Mouse (Mus musculus) gastrocnemius, adult 2 months (tissue): ENCODE measurements around the gene Tmco5. TPM values are rescaled to one million over a fixed set of nuclear protein-coding genes. Genes with fewer than 3 reads are reported as not detected.
A peak's percentile ranks its signal among the peaks of the same experiment; 100 is the strongest.

Experiments used
- DNase-seq: peaks from one replicate; pipeline ENCODE4 v3.0.0; 2022
- H3K27ac ChIP-seq: fragments of 200-600 bp; 2 replicates; pipeline ENCODE4 v1.8.1; 2022; ENCODE audit warnings: mild to moderate bottlenecking
- H3K4me3 ChIP-seq: fragments of 200-600 bp; 2 replicates; pipeline ENCODE4 v1.8.1; 2022; ENCODE audit warnings: mild to moderate bottlenecking, moderate library complexity
- CTCF ChIP-seq: fragments of 200-600 bp; IDR thresholded peaks from 2 replicates; pipeline ENCODE4 v1.8.1; 2022; ENCODE audit warnings: antibody characterized with exemption, mild to moderate bottlenecking, moderate library complexity
- intact Hi-C: fragments of 180-260 bp; cut with DNase I; formaldehyde crosslinking; loops from one replicate; pipeline ENCODE4 v1.15.1; 2025
- long read RNA-seq, 2 experiments: library from polyadenylated mRNA; stranded (forward); transcript quantifications; one replicate each; pipeline ENCODE4 v2.0.0; 2021
- total RNA-seq, 2 experiments: library from RNA; stranded (reverse); gene quantifications; 2 replicates each; pipeline ENCODE4 v1.2.3; 2021

Tmco5 gene
- total RNA-seq, result not detected
- long read RNA-seq, experiment 1, result 0 reads
- long read RNA-seq, experiment 2, result 0 reads

DNA sequence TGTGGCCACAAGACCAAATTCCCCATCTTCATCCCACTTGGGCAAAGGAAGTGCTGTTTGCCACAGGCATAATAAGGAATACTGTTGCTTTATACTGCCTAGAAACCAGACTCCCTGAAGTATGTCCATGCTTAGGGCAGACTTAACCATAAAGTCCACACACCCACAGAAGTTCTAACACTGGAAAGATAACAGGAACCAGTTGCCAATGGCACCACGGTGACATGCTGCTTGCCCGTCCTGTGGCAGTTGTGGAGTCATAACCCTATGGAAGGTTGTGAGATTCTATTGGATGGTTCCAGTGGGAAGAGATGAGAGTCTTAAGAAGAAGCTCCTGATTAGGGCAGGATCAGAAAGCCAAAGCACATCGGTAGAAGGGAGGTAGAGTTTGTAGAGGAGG is at the start of gene Tmco5:
TSS of gene Tmco5 (plus strand) at position 301 of the 400 bp plus-strand sequence.
- Histone ChIP-seq H3K4me3 (no peak within 1 kb of the TSS), H3K27ac (no peak within 1 kb of the TSS)
- DNase-seq, result no peak
- intact Hi-C loops, result no loop called here
- no peak for TF ChIP-seq CTCF

GRCm38 (mm10) chr2:116831863-116832262 is 46.6 kb upstream of the Tmco5 start:
- no peak overlapping the region for H3K4me3 ChIP-seq
- H3K27ac ChIP-seq, result no peak overlapping the region
- no peak for DNase-seq
- intact Hi-C loops, result no loop called here
- TF ChIP-seq CTCF, result no peak

DNA sequence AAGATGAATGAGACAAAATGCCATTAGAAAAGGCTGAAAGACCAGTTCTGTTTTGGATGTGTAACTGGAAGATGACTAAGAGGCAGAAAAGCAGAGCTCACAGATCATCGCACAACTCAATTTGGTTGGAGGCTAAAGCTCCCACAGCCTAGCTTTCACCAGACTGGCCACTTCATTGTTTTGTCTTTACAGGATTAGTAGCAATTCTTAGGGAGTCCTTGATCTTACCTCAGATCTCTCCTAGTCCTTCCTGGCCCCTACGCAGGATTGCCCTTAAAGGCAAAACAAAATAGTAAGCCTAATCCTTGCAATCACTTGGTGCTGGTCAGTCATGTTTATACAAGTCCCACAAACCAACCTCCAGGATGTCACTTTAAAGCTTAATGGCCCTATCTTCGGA is 40.7 kb upstream of the Tmco5 start:
- intact Hi-C loops, result no loop called here
- Histone ChIP-seq H3K27ac (no peak overlapping the region), H3K4me3 (no peak overlapping the region)
- TF ChIP-seq CTCF, result no peak
- no peak for DNase-seq

- peak; percentile 22 for DNase-seq
- Histone ChIP-seq H3K4me3 (no peak overlapping the region), H3K27ac (no peak overlapping the region)
- intact Hi-C loops, result no loop called here
- TF ChIP-seq CTCF, result peak; percentile 69
Measured at GRCm38 (mm10) chr2:116838538-116839197, 39.8 kb upstream of the Tmco5 start.

DNA sequence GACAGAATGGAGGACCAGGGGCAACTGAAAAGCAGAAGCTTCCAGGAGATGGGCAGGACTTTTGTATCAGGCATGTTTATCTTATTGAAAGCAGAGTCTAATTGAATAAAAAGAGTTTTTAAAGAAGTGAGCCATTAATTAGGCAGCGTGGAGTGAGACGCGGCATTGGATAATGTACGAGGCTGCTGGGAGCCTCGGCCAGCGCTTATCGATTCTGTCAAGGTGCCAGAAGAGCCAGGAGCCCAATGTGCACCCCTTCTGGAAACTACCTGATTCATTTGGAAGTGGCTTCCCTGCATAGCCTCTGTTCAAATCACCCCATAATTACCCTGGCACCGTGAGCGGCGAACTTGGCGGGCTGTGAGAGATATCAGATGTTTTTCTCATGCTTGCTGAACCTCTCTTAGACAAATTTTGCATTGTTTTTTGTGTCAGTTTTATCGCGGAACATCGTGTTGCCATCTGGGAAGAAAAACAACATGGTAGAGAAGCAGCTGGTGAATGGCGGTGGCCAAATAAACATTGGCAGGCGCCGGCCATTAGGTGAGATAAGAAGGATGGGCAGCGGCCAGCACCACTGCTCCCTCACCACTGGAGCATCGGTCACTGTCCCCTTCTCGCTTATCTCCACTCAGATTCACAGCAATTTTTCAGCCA is 28.4 kb upstream of the Tmco5 start:
- H3K27ac ChIP-seq, result no peak overlapping the region
- H3K4me3 ChIP-seq, result no peak overlapping the region
- intact Hi-C loops, result no loop called here
- DNase-seq, result no peak
- no peak for TF ChIP-seq CTCF

- Histone ChIP-seq H3K4me3 (no peak overlapping the region), H3K27ac (no peak overlapping the region)
- no peak for DNase-seq
- intact Hi-C loops, result no loop called here
- TF ChIP-seq CTCF, result no peak
Measured at GRCm38 (mm10) chr2:116851356-116851755, 27.1 kb upstream of the Tmco5 start.

GRCm38 (mm10) chr2:116852249-116852648 is 26.2 kb upstream of the Tmco5 start:
- Histone ChIP-seq H3K4me3 (no peak overlapping the region), H3K27ac (no peak overlapping the region)
- no peak for TF ChIP-seq CTCF
- intact Hi-C loops, result no loop called here
- DNase-seq, result no peak

DNA sequence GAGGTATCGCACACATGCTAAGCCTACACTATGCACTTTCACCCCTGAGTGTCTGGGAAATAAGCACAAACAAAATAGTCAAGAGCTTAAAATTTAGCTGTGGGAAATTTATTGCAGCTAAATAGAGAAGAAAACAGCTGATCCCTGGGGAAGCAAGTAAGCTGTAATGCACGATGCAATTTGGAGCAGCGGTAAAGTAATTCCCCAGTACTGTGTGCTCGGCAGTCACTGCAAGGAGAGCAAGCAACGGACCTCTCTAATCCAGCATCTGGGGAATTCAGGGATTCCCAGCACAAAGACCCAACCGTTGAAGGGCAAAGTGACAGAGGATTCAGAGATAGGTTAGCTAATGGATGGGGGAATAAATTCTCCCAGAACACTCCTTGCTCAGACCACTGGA is 19.8 kb upstream of the Tmco5 start:
- Histone ChIP-seq H3K4me3 (no peak overlapping the region), H3K27ac (no peak overlapping the region)
- no peak for TF ChIP-seq CTCF
- DNase-seq, result no peak
- intact Hi-C loops, result no loop called here

DNA sequence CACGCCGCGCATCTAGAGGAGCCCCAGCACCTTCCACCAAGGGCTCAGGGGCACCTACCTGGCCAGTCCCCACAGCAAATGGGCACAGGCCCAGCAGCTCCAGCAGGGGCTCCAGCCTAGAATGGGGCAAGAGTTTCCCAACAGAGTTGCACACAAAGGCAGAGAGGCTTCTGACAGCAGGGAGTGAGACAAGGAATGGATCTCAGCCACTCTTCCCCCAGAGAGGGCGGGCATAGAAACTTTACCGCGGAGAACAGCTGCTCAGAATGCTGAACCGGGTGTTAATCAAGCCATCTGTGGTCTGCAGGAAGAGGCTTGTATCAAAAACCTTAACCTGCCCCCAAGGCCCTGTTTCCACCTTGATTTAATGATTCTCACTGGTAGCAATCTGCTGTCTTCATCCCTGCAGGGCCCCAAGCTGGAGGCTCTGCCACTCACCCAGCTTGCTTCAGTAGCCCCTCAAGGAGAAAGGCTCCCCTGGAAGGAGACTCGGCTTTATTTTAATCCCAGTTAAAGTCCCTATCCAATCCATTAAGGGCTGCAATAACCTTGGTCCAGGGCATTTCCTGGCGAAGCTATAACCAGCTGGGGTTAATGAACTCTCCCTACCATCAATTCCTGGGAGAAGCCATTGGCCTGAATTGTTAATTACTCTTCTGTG is 1.4 kb upstream of the Tmco5 start:
- Histone ChIP-seq H3K27ac (no peak overlapping the region), H3K4me3 (no peak overlapping the region)
- no peak for DNase-seq
- intact Hi-C loops, result no loop called here
- no peak for TF ChIP-seq CTCF

GRCm38 (mm10) chr2:116879730-116880129 is 1.2 kb downstream of the Tmco5 start:
- no peak for DNase-seq
- no peak for TF ChIP-seq CTCF
- intact Hi-C loops, result no loop called here
- Histone ChIP-seq H3K4me3 (no peak overlapping the region), H3K27ac (no peak overlapping the region)

GRCm38 (mm10) chr2:116893316-116893987 is 15.0 kb downstream of the Tmco5 start:
- TF ChIP-seq CTCF, result no peak
- intact Hi-C loops, result no loop called here
- no peak for DNase-seq
- no peak overlapping the region for H3K27ac ChIP-seq
- no peak overlapping the region for H3K4me3 ChIP-seq

- peak; percentile 68 for TF ChIP-seq CTCF
- Histone ChIP-seq H3K27ac (no peak overlapping the region), H3K4me3 (peak overlapping the region; percentile 47; the same call in 1 of the 2 replicates)
- intact Hi-C loops, result no loop called here
- peak; percentile 24 for DNase-seq
Measured at GRCm38 (mm10) chr2:116893988-116894363, 15.5 kb downstream of the Tmco5 start.
